Mouse (Mus musculus): ENCODE measurements around the gene Fndc3b.

Gene Fndc3b

DNA sequence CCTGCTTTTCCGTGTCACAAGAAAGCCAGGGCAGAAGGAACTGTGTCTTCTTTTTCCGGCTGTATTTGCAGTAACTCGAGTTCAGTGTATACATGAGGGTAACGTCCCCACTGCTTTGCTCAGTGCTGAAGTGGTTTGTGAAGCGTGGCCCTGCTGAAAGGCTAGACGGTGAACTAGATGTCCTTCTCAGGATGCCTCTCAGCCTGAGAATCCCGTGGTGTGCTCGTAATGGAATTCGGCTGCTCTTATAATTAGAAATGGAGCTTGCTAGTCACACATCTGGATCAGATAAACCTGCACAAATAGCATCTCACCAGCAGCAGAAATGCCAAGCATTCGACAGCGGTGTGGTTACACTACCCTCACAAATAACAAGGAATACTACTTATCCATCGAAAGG is 40.7 kb downstream of the Fndc3b start:
- DNase-seq (ENCODE audit: low spot score in 2 of 2), result no peak

DNA sequence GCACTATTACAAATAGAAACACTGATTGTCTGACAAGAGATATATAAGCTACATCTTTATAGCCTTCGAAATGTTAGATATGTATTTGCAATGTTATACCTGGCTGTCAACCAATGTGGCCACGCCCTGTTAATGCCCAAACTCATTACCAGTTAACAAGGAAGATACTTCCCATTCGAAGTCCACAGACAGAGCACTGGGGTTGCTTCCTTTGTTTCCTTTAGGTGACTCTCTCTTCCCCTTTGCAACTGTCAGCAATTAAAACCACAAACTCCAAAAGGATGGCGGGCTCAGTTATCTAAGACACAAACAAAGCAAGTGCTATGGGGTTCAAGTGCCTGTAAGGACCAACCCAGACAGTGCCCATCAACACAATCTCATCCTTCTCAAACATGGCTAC is 43.8 kb downstream of the Fndc3b start:
- DNase-seq (ENCODE audit: low spot score in 2 of 2), result no peak

- no peak for DNase-seq (ENCODE audit: low spot score in 2 of 2)
Measured at GRCm38 (mm10) chr3:27665338-27665737, 45.8 kb downstream of the Fndc3b start.

DNA sequence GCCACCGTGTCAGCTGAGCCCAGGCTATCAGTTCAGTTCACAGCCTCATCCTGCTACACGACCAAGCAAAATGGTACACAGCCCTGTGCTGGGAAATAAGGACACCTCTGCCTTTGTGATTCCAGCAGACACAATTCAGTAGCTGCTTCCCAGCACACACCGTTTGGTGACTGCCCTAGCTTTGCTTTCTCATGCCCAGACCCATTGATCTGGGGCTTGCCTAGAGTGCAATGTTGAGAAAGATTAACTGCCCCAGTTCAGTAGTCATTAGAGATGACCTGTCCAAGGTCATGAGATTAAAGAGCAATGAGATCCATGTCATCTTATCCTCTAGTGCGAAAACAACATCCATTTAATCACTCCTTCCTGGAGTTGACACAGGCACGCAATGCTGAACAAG is 47.9 kb downstream of the Fndc3b start:
- no peak for DNase-seq (ENCODE audit: low spot score in 2 of 2)

DNA sequence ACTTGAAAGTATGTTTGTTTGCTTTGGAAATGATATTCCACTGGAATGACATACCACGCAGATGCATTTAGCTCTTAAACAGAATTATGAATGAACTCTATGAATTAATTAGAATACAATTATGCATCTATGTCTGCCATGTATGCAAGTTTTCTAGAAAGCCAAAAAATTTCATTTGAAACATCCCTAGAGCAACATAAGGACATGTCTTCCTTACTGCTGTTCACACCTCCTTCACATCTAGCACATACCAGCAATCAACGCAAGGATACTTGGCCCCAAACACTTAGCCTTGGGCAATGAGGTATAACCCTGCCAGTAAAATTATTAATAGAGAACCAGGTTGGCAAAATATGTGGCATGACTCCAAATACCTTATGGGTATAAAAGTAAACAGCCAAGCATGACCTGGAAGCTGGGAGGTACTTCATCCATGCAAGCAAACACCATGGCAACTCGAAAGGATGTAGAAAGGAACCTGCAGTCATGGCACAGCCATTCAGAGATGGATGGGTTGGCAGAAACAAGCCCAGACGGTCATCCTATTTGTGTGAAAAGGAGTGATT is 52.8 kb downstream of the Fndc3b start:
- no peak for DNase-seq (ENCODE audit: low spot score in 2 of 2)

DNA sequence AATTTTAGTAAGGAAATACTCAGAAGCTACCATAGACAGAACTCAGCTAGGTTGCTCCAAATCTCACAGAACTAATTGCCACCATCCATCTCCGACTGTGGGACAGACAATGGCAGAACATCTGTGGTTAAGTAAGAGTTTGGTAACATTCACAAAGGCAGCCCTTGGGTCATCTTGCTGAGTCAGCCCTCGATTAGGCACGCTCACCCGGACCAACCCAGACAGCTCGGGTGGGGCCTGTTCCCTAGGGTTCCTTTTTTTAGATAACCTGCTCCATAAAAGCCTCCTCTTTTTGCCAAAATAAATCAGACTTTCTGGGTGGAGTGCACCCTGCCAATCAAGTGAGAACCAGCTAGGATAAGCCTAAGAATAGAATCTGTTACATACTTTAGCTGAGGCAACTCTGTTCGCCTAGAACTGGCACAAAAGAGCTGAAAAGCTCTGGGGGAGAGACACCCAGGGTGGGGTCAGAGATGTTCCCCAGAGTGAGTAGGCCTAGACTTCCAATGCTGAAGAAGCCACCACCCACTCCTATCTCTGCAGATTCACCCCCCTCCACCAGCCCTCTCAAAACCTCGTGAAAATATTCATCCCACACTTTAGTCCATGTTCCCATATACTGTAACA is 54.2 kb downstream of the Fndc3b start:
- peak in 1 of 2 experiments; percentile 20 for DNase-seq (ENCODE audit: low spot score in 2 of 2)

DNA sequence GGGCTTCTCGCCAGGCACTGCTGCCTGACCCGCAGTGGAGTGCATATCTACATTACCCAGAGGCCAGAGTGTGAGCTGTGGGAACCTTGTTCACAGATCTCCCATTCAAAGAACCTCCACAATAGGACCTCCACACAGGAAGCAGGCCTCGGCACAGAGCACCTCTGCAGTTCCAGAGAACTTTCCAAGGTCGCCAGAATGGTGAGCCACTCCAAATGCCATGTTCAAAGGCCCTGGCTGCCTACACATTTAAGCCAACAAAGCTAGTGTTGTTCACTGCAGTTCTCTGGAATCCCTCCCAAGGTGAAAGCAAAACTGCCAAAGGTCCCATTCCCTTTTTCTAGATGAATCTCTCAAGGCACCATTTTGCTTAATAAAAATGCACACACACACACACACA is 55.4 kb downstream of the Fndc3b start:
- no peak for DNase-seq (ENCODE audit: low spot score in 2 of 2)

GRCm38 (mm10) chr3:27655042-27655441 is 56.1 kb downstream of the Fndc3b start:
- no peak for DNase-seq (ENCODE audit: low spot score in 2 of 2)

- DNase-seq (ENCODE audit: low spot score in 2 of 2), result no peak
Measured at GRCm38 (mm10) chr3:27652451-27653011, 58.6 kb downstream of the Fndc3b start.

GRCm38 (mm10) chr3:27651731-27652130 is 59.4 kb downstream of the Fndc3b start:
- DNase-seq (ENCODE audit: low spot score in 2 of 2), result no peak

DNA sequence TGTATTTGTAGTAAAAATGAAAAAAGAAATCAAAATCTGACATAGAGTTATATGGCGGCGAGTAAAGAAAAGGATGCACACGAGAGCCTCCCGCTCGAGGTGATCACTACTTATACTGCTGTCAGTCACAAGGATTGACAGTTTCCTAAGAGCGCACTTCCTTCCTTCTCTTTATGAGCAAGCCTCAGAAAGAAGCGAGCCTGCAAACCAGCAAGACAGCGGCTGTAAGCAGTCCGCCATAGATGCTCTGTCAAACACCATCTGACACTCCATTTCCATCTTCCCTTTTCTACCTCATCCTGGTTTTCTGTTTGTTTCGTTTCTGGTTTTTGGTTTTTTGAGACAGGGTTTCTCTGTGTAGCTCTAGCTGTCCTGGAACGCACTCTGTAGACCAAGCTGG is 61.0 kb downstream of the Fndc3b start:
- no peak for DNase-seq (ENCODE audit: low spot score in 2 of 2)

DNA sequence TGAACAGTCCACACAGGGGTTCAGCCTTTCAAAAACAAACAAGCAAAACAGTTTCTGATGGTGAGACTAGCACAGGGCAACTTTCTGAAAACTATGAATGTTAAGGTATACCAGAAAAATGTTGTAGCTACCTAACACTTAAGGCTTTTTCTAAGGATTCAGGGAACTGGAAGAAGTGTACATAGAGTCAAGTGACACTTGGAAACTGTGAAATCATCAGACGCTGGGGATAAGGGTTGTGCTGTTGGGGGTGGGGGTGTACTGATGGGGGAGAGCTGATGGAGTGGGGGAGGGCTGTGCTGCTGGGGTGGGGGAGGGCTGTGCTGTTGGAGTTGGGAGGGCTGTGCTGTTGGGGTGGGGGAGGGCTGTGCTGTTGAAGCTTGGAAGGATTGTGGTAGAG is 61.8 kb downstream of the Fndc3b start:
- no peak for DNase-seq (ENCODE audit: low spot score in 2 of 2)

GRCm38 (mm10) chr3:27642381-27642780 is 68.7 kb downstream of the Fndc3b start:
- no peak for DNase-seq (ENCODE audit: low spot score in 2 of 2)

DNA sequence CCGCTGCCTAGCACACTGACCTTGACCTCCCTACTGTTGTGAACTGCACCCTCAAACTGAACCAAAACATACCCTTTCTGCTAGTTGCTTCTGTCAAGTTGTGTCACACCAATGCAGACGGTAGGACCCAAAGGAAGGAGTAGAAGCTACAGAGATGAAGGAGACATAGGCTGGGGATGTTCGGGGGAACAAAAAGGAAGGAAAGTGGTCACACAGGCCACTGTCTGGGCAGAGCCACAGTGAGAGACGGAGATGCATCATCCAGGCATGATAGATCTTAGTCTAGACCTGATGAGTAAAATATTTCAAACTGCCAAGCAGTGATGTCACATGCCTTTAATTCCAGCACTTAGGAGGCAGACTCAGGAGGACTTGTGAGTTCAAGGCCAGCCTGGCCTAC is 71.4 kb downstream of the Fndc3b start:
- no peak for DNase-seq (ENCODE audit: low spot score in 2 of 2)

- DNase-seq (ENCODE audit: low spot score in 2 of 2), result no peak
Measured at GRCm38 (mm10) chr3:27637046-27637661, 74.0 kb downstream of the Fndc3b start.

DNA sequence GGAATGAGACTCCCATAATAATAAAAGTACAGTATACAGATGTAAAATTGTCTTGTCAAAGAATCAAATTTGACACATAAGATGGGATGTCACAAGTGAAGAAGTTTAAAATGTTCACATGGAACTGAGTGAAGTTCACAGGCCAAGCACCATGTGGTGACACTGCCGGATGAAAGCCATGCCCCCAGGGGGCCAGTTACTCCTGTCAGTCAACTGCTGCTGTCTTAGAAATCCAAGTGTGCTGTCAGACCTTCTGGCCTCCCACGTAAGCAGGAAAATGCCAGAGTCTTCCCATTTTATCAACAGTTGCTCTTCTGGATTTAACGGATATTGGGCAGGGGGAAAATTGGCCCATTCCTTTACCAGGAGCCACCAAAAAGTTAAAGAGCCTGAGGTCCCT is 75.3 kb downstream of the Fndc3b start:
- no peak for DNase-seq (ENCODE audit: low spot score in 2 of 2)

GRCm38 (mm10) chr3:27632880-27633279 is 78.2 kb downstream of the Fndc3b start:
- no peak for DNase-seq (ENCODE audit: low spot score in 2 of 2)

DNA sequence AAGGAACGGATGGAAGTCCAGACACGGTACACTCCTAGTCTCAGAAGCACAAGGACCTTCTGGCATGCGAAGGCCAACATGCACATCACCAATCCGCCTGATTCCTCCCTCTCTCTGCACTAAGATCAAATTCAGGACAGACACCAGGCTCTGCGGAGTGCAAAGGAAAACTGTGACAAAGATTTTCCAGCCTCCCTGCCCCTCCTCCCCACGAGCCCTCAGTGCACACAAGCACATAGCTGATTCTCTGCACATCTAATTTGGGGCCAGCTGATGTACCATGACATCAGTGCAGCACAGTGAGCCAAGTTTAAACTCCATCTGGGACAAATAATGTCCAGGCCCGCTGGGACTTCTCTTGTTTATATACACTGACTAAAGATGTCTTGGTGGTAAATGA is 80.0 kb downstream of the Fndc3b start:
- DNase-seq (ENCODE audit: low spot score in 2 of 2), result no peak

DNA sequence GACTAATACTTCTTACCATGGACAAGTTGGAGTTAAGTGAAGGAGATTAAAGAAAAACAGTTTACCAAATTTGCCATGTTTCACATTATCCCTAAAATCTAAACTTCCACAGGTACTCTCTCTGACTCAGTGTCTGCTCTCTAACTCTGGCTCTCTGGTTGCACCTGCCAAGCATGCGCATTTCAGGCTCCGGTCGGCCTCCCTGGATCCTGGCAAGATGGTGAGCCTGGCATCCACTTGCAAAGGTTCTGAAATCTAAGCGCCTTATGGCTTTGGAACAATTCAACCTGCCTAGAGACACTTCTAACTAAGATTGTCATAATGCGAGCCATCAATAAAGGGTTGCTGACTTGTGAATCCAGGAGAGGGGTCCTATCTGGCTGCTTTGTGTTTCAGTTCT is 81.4 kb downstream of the Fndc3b start:
- no peak for DNase-seq (ENCODE audit: low spot score in 2 of 2)

DNA sequence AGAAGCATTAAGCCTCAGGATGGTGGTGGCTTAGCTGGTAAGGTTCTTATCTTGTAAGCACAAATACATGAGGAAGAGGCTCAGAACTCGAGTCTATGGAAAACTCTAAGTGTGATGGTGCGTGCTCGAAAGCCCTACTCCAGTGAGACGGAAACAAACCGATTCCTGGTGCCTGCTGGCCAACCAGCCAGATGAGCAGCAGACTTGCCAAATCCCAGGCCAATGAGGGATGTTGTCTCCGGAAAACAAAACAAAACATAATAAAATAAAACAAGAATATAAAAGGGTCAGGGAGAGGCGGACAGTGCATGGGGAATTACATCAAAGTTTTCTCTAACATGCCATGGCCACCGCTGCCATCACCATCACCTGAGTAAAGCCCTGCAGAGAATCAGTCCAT is 84.8 kb downstream of the Fndc3b start:
- no peak for DNase-seq (ENCODE audit: low spot score in 2 of 2)

- no peak for DNase-seq (ENCODE audit: low spot score in 2 of 2)
Measured at GRCm38 (mm10) chr3:27625592-27625985, 85.5 kb downstream of the Fndc3b start.

DNA sequence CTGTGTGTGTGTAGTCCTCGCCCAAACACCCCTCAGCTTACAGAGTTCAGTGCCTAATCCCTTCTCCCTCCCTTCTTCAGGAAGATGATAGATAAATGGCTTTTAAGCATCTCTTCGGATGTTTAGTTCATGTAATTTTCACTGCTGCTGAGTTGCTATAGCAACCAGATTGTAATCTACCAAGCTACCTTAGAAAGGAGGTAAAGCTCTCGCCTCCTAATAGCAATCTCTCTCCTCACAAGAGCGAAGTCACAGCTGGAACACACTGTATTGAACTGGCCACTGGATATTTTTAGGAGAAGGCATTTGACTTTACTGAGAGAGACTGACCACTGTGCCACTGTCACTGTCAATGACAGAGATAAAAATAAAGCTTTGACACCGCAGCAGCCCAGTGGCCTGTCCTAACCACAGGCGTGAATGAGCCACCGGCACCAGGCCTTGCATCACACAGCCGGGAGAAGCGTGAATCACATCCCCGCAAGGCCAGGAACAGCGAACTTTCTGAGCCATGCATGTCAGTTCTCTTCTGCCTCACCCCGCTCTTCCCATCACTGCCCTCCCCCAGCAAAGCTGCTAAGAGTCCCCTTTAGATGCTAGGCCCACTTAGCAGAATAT is 86.0 kb downstream of the Fndc3b start:
- DNase-seq (ENCODE audit: low spot score in 2 of 2), result no peak

DNA sequence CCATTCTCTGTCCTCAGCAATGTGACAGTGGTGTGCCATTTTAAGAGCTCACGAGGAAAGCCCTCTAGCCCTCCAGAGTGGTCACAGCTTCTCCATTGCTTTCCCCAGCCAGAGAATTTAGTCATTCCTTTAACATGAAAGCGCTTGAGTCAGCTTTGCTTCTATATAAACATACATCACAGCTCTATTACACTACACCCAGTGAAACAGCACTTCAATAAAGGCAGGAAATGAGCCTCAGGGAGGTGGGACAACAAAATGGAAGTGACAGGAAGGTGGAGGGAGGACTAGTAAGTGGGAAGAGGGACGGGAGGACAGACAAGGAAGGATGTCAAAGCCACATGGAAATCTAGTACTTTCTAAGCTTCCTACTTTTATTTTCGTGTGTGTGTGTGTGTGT is 88.7 kb downstream of the Fndc3b start:
- no peak for DNase-seq (ENCODE audit: low spot score in 2 of 2)
